Mouse (Mus musculus): ENCODE data around the gene 9130409I23Rik.

DNA sequence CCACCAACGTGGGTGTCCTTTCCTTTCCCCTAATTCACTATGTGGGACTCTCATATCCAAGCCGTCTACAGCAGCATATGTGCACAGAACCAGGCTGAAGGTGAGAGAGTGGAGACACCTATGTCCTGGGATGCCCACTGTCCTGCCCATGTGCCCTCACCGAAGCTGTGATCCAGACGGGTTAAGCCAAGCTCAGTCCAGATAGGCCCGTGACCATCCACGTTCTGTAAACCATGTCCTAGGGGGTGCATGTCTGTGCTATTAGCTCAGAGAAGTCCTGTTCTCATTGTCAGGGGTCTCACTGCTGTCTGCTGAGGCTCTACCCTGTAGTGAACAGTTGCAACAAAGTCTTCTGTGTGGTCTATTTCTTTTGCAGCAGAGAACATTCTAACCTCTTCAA lies 43.2 kb upstream of the 9130409I23Rik start:
- TF ChIP-seq CTCF (IDR thresholded peaks at IDR 0.05; ENCODE audit: low read depth) (no peak), EP300 (IDR thresholded peaks at IDR 0.05; ENCODE audit: low read depth) (no peak)

Data from liver, postnatal 0 days (tissue).